Mouse (Mus musculus) MEL (cell line): ENCODE data around the gene Zfp385b. TPM values are rescaled to one million over a fixed set of nuclear protein-coding genes. Genes with fewer than 3 reads are reported as not detected.

ENCODE experiments used
- DNase-seq: peaks from one replicate; pipeline ENCODE4 v3.0.0; 2011; ENCODE audit warnings: low read depth, low spot score
- H3K27ac ChIP-seq: 2 replicates; pipeline ENCODE4 v1.5.1; 2012; ENCODE audit warnings: low read depth, mild to moderate bottlenecking, control low read depth, low read length, moderate library complexity; ENCODE audit not compliant: control insufficient read depth
- H3K27me3 ChIP-seq, 2 experiments: fragments of 150-350 bp in 1 of 2; sonication (generic) in 1 of 2; 2 replicates each; pipeline ENCODE4 v1.6.1; 2012; ENCODE audit warnings: low read length in 2 of 2, mild to moderate bottlenecking in 2 of 2, improper control_type of control experiment in 1 of 2, moderate library complexity in 1 of 2; ENCODE audit not compliant: insufficient read depth in 2 of 2, control insufficient read depth in 1 of 2
- H3K36me3 ChIP-seq, 2 experiments: 2 replicates each; pipeline ENCODE4 v1.6.1; 2012 to 2014; ENCODE audit warnings: low read length in 2 of 2, improper control_type of control experiment in 1 of 2, inconsistent platforms in 1 of 2, mild to moderate bottlenecking in 1 of 2; ENCODE audit not compliant: insufficient read depth in 2 of 2, control insufficient read depth in 1 of 2
- H3K4me1 ChIP-seq, 2 experiments: fragments of 150-350 bp in 1 of 2; sonication (generic) in 1 of 2; 2 replicates each; pipeline ENCODE4 v1.6.1; 2012; ENCODE audit warnings: low read length in 2 of 2, improper control_type of control experiment in 1 of 2, mild to moderate bottlenecking in 1 of 2; ENCODE audit not compliant: insufficient read depth in 2 of 2, control insufficient read depth in 1 of 2
- H3K4me3 ChIP-seq, 2 experiments: fragments of 150-350 bp in 1 of 2; sonication (generic) in 1 of 2; 2 replicates each; pipeline ENCODE4 v1.5.1; 2012; ENCODE audit warnings: low read depth in 2 of 2, low read length in 2 of 2, mild to moderate bottlenecking in 2 of 2, moderate library complexity in 2 of 2, control low read depth in 1 of 2, improper control_type of control experiment in 1 of 2; ENCODE audit not compliant: control insufficient read depth in 1 of 2, insufficient read depth in 1 of 2
- H3K79me2 ChIP-seq: 2 replicates; pipeline ENCODE4 v1.6.1; 2012; ENCODE audit warnings: mild to moderate bottlenecking, low read length, moderate library complexity; ENCODE audit not compliant: control insufficient read depth, poor library complexity, insufficient read depth
- H3K9ac ChIP-seq: 2 replicates; pipeline ENCODE4 v1.6.1; 2012; ENCODE audit warnings: low read depth, mild to moderate bottlenecking, control low read depth, low read length, moderate library complexity; ENCODE audit not compliant: control insufficient read depth, poor library complexity, severe bottlenecking
- H3K9me3 ChIP-seq: fragments of 150-350 bp; sonication (generic); replicated peaks from 2 replicates; pipeline ENCODE4 v1.6.1; 2012; ENCODE audit warnings: mild to moderate bottlenecking, low read length, improper control_type of control experiment, moderate library complexity; ENCODE audit not compliant: insufficient read depth
- BHLHE40 ChIP-seq: IDR thresholded peaks from 2 replicates; pipeline ENCODE4 v1.6.1; 2012; ENCODE audit warnings: low read depth, mild to moderate bottlenecking, inconsistent platforms, low read length, improper control_type of control experiment, borderline replicate concordance
- CHD2 ChIP-seq: IDR thresholded peaks from 2 replicates; pipeline ENCODE4 v1.6.1; 2011; ENCODE audit warnings: low read length, improper control_type of control experiment
- E2F4 ChIP-seq: IDR thresholded peaks from 2 replicates; pipeline ENCODE4 v1.6.1; 2011; ENCODE audit warnings: low read depth, low read length, improper control_type of control experiment, borderline replicate concordance
- EP300 ChIP-seq, 2 experiments: IDR thresholded peaks; 2 replicates each; pipeline ENCODE4 v1.6.1; 2011; ENCODE audit warnings: improper control_type of control experiment in 2 of 2, low read length in 2 of 2, low read depth in 1 of 2, mild to moderate bottlenecking in 1 of 2
- ETS1 ChIP-seq: IDR thresholded peaks from 2 replicates; pipeline ENCODE4 v1.6.1; 2012; ENCODE audit warnings: low read depth, mild to moderate bottlenecking, inconsistent platforms, low read length, improper control_type of control experiment, moderate library complexity
- HCFC1 ChIP-seq: IDR thresholded peaks from 2 replicates; pipeline ENCODE4 v1.6.1; 2012; ENCODE audit warnings: low read depth, mild to moderate bottlenecking, inconsistent platforms, low read length, improper control_type of control experiment, moderate library complexity
- KAT2A ChIP-seq: conservative IDR thresholded peaks from 2 replicates; pipeline ENCODE4 v1.6.1; 2012; ENCODE audit warnings: low read depth, low read length, improper control_type of control experiment, inconsistent platforms
- MAX ChIP-seq: IDR thresholded peaks from 2 replicates; pipeline ENCODE4 v1.6.1; 2011; ENCODE audit warnings: low read length, improper control_type of control experiment
- MEF2A ChIP-seq: IDR thresholded peaks from 2 replicates; pipeline ENCODE4 v1.6.1; 2014; ENCODE audit warnings: low read depth, mild to moderate bottlenecking, inconsistent platforms, low read length, improper control_type of control experiment; ENCODE audit not compliant: poor library complexity, insufficient replicate concordance, severe bottlenecking; ENCODE audit errors: extremely low read depth
- MXI1 ChIP-seq: IDR thresholded peaks from 2 replicates; pipeline ENCODE4 v1.6.1; 2011; ENCODE audit warnings: mild to moderate bottlenecking, low read depth, low read length, improper control_type of control experiment
- MYB ChIP-seq: IDR thresholded peaks from 2 replicates; pipeline ENCODE4 v1.6.1; 2011; ENCODE audit warnings: mild to moderate bottlenecking, low read depth, low read length, improper control_type of control experiment
- NRF1 ChIP-seq: IDR thresholded peaks from 2 replicates; pipeline ENCODE4 v1.6.1; 2014; ENCODE audit warnings: low read depth, mild to moderate bottlenecking, inconsistent platforms, low read length, improper control_type of control experiment, moderate library complexity; ENCODE audit not compliant: poor library complexity, insufficient read depth, severe bottlenecking
- POLR2AphosphoS2 ChIP-seq: IDR thresholded peaks from 2 replicates; pipeline ENCODE4 v1.6.1; 2011; ENCODE audit warnings: low read length, improper control_type of control experiment
- POLR2AphosphoS5 ChIP-seq: IDR thresholded peaks from 2 replicates; pipeline ENCODE4 v1.6.1; 2012; ENCODE audit warnings: low read depth, borderline replicate concordance, mild to moderate bottlenecking, inconsistent platforms, low read length, moderate library complexity, mixed read lengths
- RAD21 ChIP-seq: IDR thresholded peaks from 2 replicates; pipeline ENCODE4 v1.6.1; 2011; ENCODE audit warnings: mild to moderate bottlenecking, low read depth, low read length, improper control_type of control experiment
- RCOR1 ChIP-seq: IDR thresholded peaks from 2 replicates; pipeline ENCODE4 v1.6.1; 2012; ENCODE audit warnings: low read depth, mild to moderate bottlenecking, inconsistent platforms, low read length, improper control_type of control experiment
- SMC3 ChIP-seq: IDR thresholded peaks from 2 replicates; pipeline ENCODE4 v1.6.1; 2011; ENCODE audit warnings: low read depth, low read length, improper control_type of control experiment
- TAL1 ChIP-seq: IDR thresholded peaks from 2 replicates; pipeline ENCODE4 v1.6.1; 2012; ENCODE audit warnings: mild to moderate bottlenecking, inconsistent platforms, low read length, moderate library complexity, mixed read lengths
- TBP ChIP-seq: IDR thresholded peaks from 2 replicates; pipeline ENCODE4 v1.8.0; 2011; ENCODE audit warnings: low read depth, low read length, improper control_type of control experiment
- UBTF ChIP-seq: IDR thresholded peaks from 2 replicates; pipeline ENCODE4 v1.6.1; 2012; ENCODE audit warnings: low read depth, mild to moderate bottlenecking, inconsistent platforms, low read length, improper control_type of control experiment, moderate library complexity, borderline replicate concordance; ENCODE audit not compliant: insufficient read depth
- USF1 ChIP-seq: IDR thresholded peaks from 2 replicates; pipeline ENCODE4 v1.6.1; 2014; ENCODE audit warnings: low read depth, mild to moderate bottlenecking, inconsistent platforms, low read length, improper control_type of control experiment, moderate library complexity
- USF2 ChIP-seq, 2 experiments: IDR thresholded peaks; 2 replicates each; pipeline ENCODE4 v1.6.1; 2011 to 2012; ENCODE audit warnings: improper control_type of control experiment in 2 of 2, low read length in 2 of 2, borderline replicate concordance in 1 of 2, inconsistent platforms in 1 of 2, low read depth in 1 of 2, mild to moderate bottlenecking in 1 of 2; ENCODE audit not compliant: insufficient read depth in 1 of 2
- ZKSCAN1 ChIP-seq: IDR thresholded peaks from 2 replicates; pipeline ENCODE4 v1.6.1; 2012; ENCODE audit warnings: low read depth, mild to moderate bottlenecking, inconsistent platforms, low read length, improper control_type of control experiment, moderate library complexity
- ZMIZ1 ChIP-seq: IDR thresholded peaks from 2 replicates; pipeline ENCODE4 v1.6.1; 2012; ENCODE audit warnings: low read depth, mild to moderate bottlenecking, inconsistent platforms, low read length, improper control_type of control experiment, moderate library complexity
- ZNF384 ChIP-seq: IDR thresholded peaks from 2 replicates; pipeline ENCODE4 v1.6.1; 2012; ENCODE audit warnings: low read depth, mild to moderate bottlenecking, inconsistent platforms, low read length, improper control_type of control experiment
- polyA plus RNA-seq, 2 experiments: library from polyadenylated mRNA; stranded (reverse) in 1 of 2; unstranded in 1 of 2; fragments of >175 nt in 1 of 2; fragments of >200 nt in 1 of 2; gene quantifications; 2 replicates each; pipeline versions ENCODE4 v1.2.1 to v1.2.4; 2012; ENCODE audit warnings: low replicate concordance in 2 of 2, low read depth in 1 of 2; ENCODE audit not compliant: insufficient read length in 2 of 2, insufficient read depth in 1 of 2, missing spikeins in 1 of 2
- total RNA-seq: library from RNA; depleted of rRNA; stranded (reverse); fragments of 300-350 nt; gene quantifications from 2 replicates; pipeline ENCODE4 v1.2.3, GENCODE M21; 2012

The Zfp385b gene
- total and polyA plus RNA-seq, 3 experiments = not detected

DNA sequence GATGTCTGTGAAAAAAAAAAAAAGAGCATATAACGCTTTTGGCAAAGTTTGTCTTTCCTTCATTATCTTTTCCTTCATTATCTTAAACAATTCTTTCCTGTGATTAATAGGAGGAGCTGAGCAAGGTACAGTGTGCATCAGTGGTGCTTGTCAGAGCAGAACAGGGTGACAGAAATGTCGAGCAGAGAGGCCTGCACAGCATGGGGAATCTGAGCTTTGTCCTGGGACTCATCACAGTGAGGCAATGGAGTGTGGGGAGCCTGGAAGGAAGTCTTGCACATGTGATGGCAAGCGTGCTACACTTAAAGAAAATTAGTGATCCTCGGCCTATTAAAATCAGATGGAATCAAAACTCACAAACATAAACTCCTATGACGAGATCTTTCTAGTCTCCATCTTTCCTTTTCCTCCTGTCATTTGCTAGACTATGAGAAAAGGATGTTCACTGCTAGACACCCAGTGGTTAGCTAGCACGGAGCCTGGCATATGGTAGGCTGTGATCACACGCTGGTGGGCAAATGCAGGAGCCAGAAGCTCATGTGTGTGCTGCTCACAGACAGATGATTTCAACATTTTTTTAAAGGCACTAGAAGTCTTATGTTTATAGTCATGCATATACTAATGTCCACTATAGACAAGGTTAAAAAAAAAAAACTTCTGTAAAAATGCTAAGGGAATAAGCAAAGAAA, 209.0 kb downstream of the Zfp385b start:
- TF ChIP-seq ETS1 (no peak), MXI1 (no peak), POLR2AphosphoS5 (no peak), UBTF (no peak), ZMIZ1 (no peak), TAL1 (no peak)
- DNase-seq = no peak
- Histone ChIP-seq H3K27me3 (no peaks in the 10 kb centered on the region), H3K9ac (no peak overlapping the region), H3K36me3 (no peaks in the 10 kb centered on the region), H3K4me1 (no peaks in the 10 kb centered on the region), H3K79me2 (no peaks in the 10 kb centered on the region), H3K9me3 (no peaks in the 10 kb centered on the region), H3K27ac (no peak overlapping the region), H3K4me3 (no peak overlapping the region)

DNA sequence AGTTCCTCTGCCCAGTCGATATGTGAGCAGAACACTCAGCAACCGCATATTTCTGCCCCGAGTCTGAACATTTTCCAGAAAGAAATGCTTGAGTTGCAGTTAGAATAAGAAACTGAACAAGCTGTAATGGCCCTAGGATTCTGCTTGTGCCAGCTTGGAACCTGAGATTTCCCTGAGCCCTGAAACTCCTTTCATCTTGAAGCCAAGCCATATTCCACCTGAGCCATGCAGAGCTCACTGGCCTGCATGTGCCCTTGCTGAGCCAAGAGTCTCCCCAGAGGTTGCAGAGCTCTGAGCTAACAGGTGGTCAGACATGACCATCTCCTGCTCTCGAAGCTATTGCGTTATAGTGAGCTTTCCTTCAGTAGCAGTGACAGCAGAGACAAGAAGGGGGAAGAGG, 210.0 kb downstream of the Zfp385b start:
- H3K9ac ChIP-seq = no peak overlapping the region
- no peak for DNase-seq
- H3K36me3 ChIP-seq = no peaks in the 10 kb centered on the region
- no peak overlapping the region for H3K27ac ChIP-seq
- no peak overlapping the region for H3K4me3 ChIP-seq
- H3K27me3 ChIP-seq = no peaks in the 10 kb centered on the region
- H3K9me3 ChIP-seq = no peaks in the 10 kb centered on the region
- TF ChIP-seq MEF2A = no peak
- no peak for TF ChIP-seq ZMIZ1
- no peak for TF ChIP-seq RCOR1
- TF ChIP-seq MYB = no peak
- no peaks in the 10 kb centered on the region for H3K79me2 ChIP-seq
- H3K4me1 ChIP-seq = no peaks in the 10 kb centered on the region

DNA sequence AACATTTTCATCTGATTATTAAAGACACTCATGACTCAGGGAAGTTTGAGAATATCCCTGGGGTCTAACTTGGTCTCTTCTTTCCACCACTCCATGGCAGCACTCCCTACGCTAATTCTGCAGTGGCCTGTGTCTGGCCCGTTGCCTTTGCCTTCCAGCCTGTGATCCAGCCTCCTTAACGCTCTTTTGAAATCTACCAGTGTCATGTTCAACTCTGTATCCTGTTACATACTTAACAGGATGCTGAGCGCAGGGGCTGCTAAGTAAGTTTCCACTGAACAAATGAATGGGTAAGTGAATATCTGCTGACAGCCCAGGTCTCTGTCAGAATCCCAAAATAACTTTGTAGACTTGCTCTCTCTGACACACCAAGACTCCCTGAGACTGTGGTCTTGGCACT, 210.8 kb downstream of the Zfp385b start:
- no peaks in the 10 kb centered on the region for H3K79me2 ChIP-seq
- H3K36me3 ChIP-seq = no peaks in the 10 kb centered on the region
- H3K9ac ChIP-seq = no peak overlapping the region
- H3K27me3 ChIP-seq = no peaks in the 10 kb centered on the region
- no peak overlapping the region for H3K27ac ChIP-seq
- DNase-seq = no peak
- H3K9me3 ChIP-seq = no peaks in the 10 kb centered on the region
- TF ChIP-seq NRF1 = no peak
- TF ChIP-seq RAD21 = no peak
- TF ChIP-seq POLR2AphosphoS2 = no peak
- no peak for TF ChIP-seq TBP
- TF ChIP-seq ZNF384 = no peak
- TF ChIP-seq HCFC1 = no peak
- no peak for TF ChIP-seq ZKSCAN1
- no peak for TF ChIP-seq MAX
- TF ChIP-seq SMC3 = no peak
- no peak for TF ChIP-seq USF1
- TF ChIP-seq UBTF = no peak
- no peak for TF ChIP-seq CHD2
- TF ChIP-seq BHLHE40 = no peak
- TF ChIP-seq E2F4 = no peak
- TF ChIP-seq KAT2A = no peak
- TF ChIP-seq EP300 (IDR thresholded peaks at IDR 0.05; ENCODE audit: low read depth in 1 of 2, low read length in 2 of 2) = no peak
- TF ChIP-seq MEF2A = no peak
- TF ChIP-seq MXI1 = no peak
- TF ChIP-seq USF2 (IDR thresholded peaks at IDR 0.05; ENCODE audit: borderline replicate concordance in 1 of 2, insufficient read depth in 1 of 2, low read depth in 1 of 2, low read length in 2 of 2) = no peak
- no peaks in the 10 kb centered on the region for H3K4me1 ChIP-seq
- H3K4me3 ChIP-seq = no peak overlapping the region
